Mouse (Mus musculus) liver, postnatal 0 days (tissue): Measurements from ENCODE around the gene Adgra3. TPM values are rescaled to one million over a fixed set of nuclear protein-coding genes. Genes with fewer than 3 reads are reported as not detected.

ENCODE experiments used
- ATAC-seq: fragments of 200-750 bp; cut with Nextera tagmentation; 2 replicates; pipeline ENCODE4 v1.8.0; 2017; ENCODE audit warnings: mild to moderate bottlenecking, moderate library complexity
- DNase-seq: peaks from one replicate; pipeline ENCODE4 v3.0.0-alpha.2; 2016
- H3K27ac ChIP-seq: fragments of 300-500 bp; sonication (generic); 2 replicates; pipeline ENCODE4 v1.5.1; 2014; ENCODE audit warnings: antibody characterized with exemption, moderate library complexity, mild to moderate bottlenecking, low read depth
- H3K27me3 ChIP-seq: fragments of 300-500 bp; sonication (generic); 2 replicates; pipeline ENCODE4 v1.6.1; 2014; ENCODE audit warnings: low read length, control low read depth, mixed read lengths; ENCODE audit not compliant: insufficient read depth
- H3K36me3 ChIP-seq: fragments of 300-500 bp; sonication (generic); replicated peaks from 2 replicates; pipeline ENCODE4 v1.6.1; 2014; ENCODE audit warnings: mild to moderate bottlenecking, control low read depth, low read length, moderate library complexity, mixed read lengths; ENCODE audit not compliant: insufficient read depth
- H3K4me1 ChIP-seq: fragments of 300-500 bp; sonication (generic); 2 replicates; pipeline ENCODE4 v1.6.1; 2014; ENCODE audit warnings: antibody characterized with exemption, mild to moderate bottlenecking, control low read depth; ENCODE audit not compliant: insufficient read depth
- H3K4me2 ChIP-seq: fragments of 300-500 bp; sonication (generic); 2 replicates; pipeline ENCODE4 v1.6.1; 2014; ENCODE audit warnings: low read depth, mild to moderate bottlenecking, low read length, moderate library complexity, mixed read lengths
- H3K4me3 ChIP-seq: fragments of 300-500 bp; sonication (generic); 2 replicates; pipeline ENCODE4 v1.5.1; 2014; ENCODE audit warnings: low read depth, low read length
- H3K9ac ChIP-seq: fragments of 300-500 bp; sonication (generic); replicated peaks from 2 replicates; pipeline ENCODE4 v1.6.1; 2014; ENCODE audit warnings: mild to moderate bottlenecking, moderate library complexity
- H3K9me3 ChIP-seq: fragments of 300-500 bp; sonication (generic); 2 replicates; pipeline ENCODE4 v1.6.1; 2016; ENCODE audit warnings: mild to moderate bottlenecking, control low read depth, low read length, mixed read lengths
- CTCF ChIP-seq: sonication (generic); IDR thresholded peaks from 2 replicates; pipeline ENCODE4 v1.5.1; 2016; ENCODE audit warnings: antibody characterized with exemption, low read depth
- EP300 ChIP-seq: IDR thresholded peaks from 2 replicates; pipeline ENCODE4 v1.6.1; 2016; ENCODE audit warnings: antibody characterized with exemption, low read depth, mild to moderate bottlenecking
- WGBS: fragments of 180-500 bp; shearing (Covaris S2); extraction: QIAGEN DNeasy Blood & Tissue Kit; methylation state at CpG from one replicate; pipeline ENCODE4 v1.1.7; 2014; ENCODE audit not compliant: insufficient replicate concordance; 5-methylcytosine and 5-hydroxymethylcytosine counted together
- polyA plus RNA-seq: library from polyadenylated mRNA; unstranded; fragments of >200 nt; fragmentation: Nextera tagmentation; extraction: Ambion mirVana; gene quantifications from 2 replicates; pipeline ENCODE4 v1.2.1, GENCODE M21; 2015

The Adgra3 gene
- polyA plus RNA-seq, 1 experiment from 2014 or later = 2.3 TPM

- TF ChIP-seq EP300 (no peak), CTCF (no peak)
- 0 out of 2 replicates have a peak, but pooled peaks cover 2% of the 10 kb centered on the region for H3K36me3 ChIP-seq
- no peaks in the 10 kb centered on the region for H3K27me3 ChIP-seq
- H3K4me3 ChIP-seq = no peak overlapping the region
- H3K27ac ChIP-seq = no peak overlapping the region
- 64% methylated on average over 5 of the region's 5 CpGs for WGBS
- 0 out of 2 replicates have a peak, but pooled peaks have one; percentile 49 for ATAC-seq
- H3K9ac ChIP-seq = no peak overlapping the region
- no peaks in the 10 kb centered on the region for H3K9me3 ChIP-seq
- peaks cover 10% of the 10 kb centered on the region for H3K4me1 ChIP-seq
- H3K4me2 ChIP-seq = no peak overlapping the region
- DNase-seq = no peak
Observed at GRCm38 (mm10) chr5:50027561-50027960, 31.2 kb downstream of the Adgra3 start.

DNA sequence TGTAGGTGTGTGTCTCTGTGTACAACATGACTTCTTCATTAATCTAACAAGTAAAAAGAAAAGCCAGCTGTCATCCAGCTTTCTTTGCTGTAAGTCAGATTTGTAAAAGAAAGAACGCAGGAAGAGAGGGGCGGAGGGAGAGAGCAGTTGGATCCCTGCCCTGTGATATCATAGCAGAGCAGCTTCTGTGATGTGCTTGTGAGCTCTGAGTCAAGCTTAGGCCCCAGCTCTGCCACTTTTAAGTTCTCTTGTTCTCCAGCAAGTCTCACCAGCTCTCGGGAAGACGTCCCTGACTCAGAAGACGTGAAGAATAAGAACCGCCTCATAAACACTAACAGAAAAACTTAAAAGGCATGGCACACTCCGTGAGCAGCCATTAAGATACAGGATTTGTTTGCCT lies 31.8 kb downstream of the Adgra3 start:
- no peak overlapping the region for H3K4me3 ChIP-seq
- no peak for DNase-seq
- H3K9me3 ChIP-seq = no peaks in the 10 kb centered on the region
- 62% methylated on average over 7 of the region's 7 CpGs for WGBS
- H3K27me3 ChIP-seq = no peaks in the 10 kb centered on the region
- H3K4me2 ChIP-seq = no peak overlapping the region
- H3K4me1 ChIP-seq = peaks cover 10% of the 10 kb centered on the region
- TF ChIP-seq EP300 (no peak), CTCF (no peak)
- no peak overlapping the region for H3K9ac ChIP-seq
- 0 out of 2 replicates have a peak, but pooled peaks cover 2% of the 10 kb centered on the region for H3K36me3 ChIP-seq
- no peak overlapping the region for H3K27ac ChIP-seq
- ATAC-seq = no peak

DNA sequence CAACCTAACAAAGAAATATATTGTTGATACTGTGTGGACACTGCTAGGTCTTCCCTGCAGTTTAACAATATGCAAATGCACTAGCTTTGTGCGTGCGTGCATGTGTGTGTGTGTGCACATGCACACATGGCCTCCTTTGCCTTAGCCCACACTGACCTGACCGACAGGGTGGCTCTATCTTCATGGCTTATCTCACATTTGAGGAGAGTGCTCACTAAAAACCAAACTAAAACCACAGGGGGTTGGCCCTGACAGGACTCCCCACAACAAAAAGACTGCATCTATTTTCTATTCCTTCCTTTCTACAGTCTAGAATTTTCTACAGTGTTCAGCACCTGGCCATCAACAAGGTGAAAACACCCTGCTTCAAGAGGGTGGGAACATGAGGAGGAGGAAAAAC lies 32.7 kb downstream of the Adgra3 start:
- H3K4me2 ChIP-seq = no peak overlapping the region
- ATAC-seq (no peak), DNase-seq (no peak)
- TF ChIP-seq CTCF (no peak), EP300 (no peak)
- no peak overlapping the region for H3K27ac ChIP-seq
- peaks cover 10% of the 10 kb centered on the region for H3K4me1 ChIP-seq
- H3K27me3 ChIP-seq = no peaks in the 10 kb centered on the region
- no peaks in the 10 kb centered on the region for H3K9me3 ChIP-seq
- H3K36me3 ChIP-seq = 0 out of 2 replicates have a peak, but pooled peaks cover 2% of the 10 kb centered on the region
- H3K9ac ChIP-seq = no peak overlapping the region
- no peak overlapping the region for H3K4me3 ChIP-seq
- 44% methylated on average over 3 of the region's 3 CpGs for WGBS

DNA sequence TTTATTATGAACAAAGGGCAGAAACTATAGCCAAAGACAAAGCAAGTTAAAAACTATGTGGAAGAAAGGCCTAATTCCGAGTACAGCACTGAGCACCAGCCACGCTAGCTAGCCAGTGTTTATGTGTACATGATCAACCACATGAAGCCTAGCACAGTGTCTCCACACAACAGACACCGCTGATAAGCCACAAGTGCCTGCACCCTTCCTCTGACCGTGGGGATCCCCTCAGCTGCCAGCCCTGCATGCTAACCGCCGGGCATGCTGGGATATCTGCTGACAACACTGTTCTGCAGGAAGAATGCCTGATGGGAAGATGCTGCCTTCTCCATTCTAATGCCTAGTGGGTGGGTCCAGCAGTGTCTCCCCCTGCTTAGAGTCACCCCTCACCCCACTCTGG lies 34.7 kb downstream of the Adgra3 start:
- 60% methylated on average over 6 of the region's 6 CpGs for WGBS
- DNase-seq = no peak
- Histone ChIP-seq H3K4me3 (no peak overlapping the region), H3K9me3 (no peaks in the 10 kb centered on the region), H3K9ac (no peak overlapping the region), H3K36me3 (0 out of 2 replicates have a peak, but pooled peaks cover 2% of the 10 kb centered on the region), H3K4me1 (peaks cover 10% of the 10 kb centered on the region), H3K4me2 (no peak overlapping the region), H3K27ac (no peak overlapping the region), H3K27me3 (no peaks in the 10 kb centered on the region)
- ATAC-seq = no peak
- no peak for TF ChIP-seq EP300
- no peak for TF ChIP-seq CTCF

- WGBS = 68% methylated on average over 5 of the region's 5 CpGs
- Histone ChIP-seq H3K36me3 (no peaks in the 10 kb centered on the region), H3K27me3 (no peaks in the 10 kb centered on the region), H3K4me1 (no peaks in the 10 kb centered on the region), H3K27ac (no peak overlapping the region), H3K9me3 (no peaks in the 10 kb centered on the region), H3K4me3 (no peak overlapping the region), H3K9ac (no peak overlapping the region), H3K4me2 (no peak overlapping the region)
- DNase-seq (no peak), ATAC-seq (no peak)
- TF ChIP-seq CTCF (no peak), EP300 (no peak)
Observed at GRCm38 (mm10) chr5:50015987-50016587, 42.7 kb downstream of the Adgra3 start.

- TF ChIP-seq CTCF = no peak
- TF ChIP-seq EP300 = no peak
- H3K4me2 ChIP-seq = no peak overlapping the region
- H3K4me3 ChIP-seq = no peak overlapping the region
- ATAC-seq = no peak
- DNase-seq = no peak
- no peaks in the 10 kb centered on the region for H3K27me3 ChIP-seq
- H3K27ac ChIP-seq = no peak overlapping the region
- 53% methylated on average over 5 of the region's 5 CpGs for WGBS
- H3K4me1 ChIP-seq = no peaks in the 10 kb centered on the region
- no peak overlapping the region for H3K9ac ChIP-seq
- H3K36me3 ChIP-seq = no peaks in the 10 kb centered on the region
- H3K9me3 ChIP-seq = no peaks in the 10 kb centered on the region
Observed at GRCm38 (mm10) chr5:50015147-50015697, 43.6 kb downstream of the Adgra3 start.
